Mouse (Mus musculus) cerebellum, adult (tissue): ENCODE data around the gene Cd5.

Source experiments
- ATAC-seq: cut with Nextera tagmentation; 2 replicates; pipeline ENCODE4 v1.9.2; 2017; ENCODE audit warnings: mild to moderate bottlenecking, moderate library complexity, mixed read lengths; ENCODE audit not compliant: insufficient number of reproducible peaks, low FRiP score, low TSS enrichment

Cd5 gene

GRCm38 (mm10) chr19:10759983-10760831, 21.4 kb upstream of the Cd5 start:
- peak; percentile 73; the same call in 1 of the 2 replicates for ATAC-seq

GRCm38 (mm10) chr19:10759525-10759924, 20.7 kb upstream of the Cd5 start:
- no peak for ATAC-seq

GRCm38 (mm10) chr19:10758708-10759107, 19.9 kb upstream of the Cd5 start:
- ATAC-seq: no peak

- ATAC-seq: 0 out of 2 replicates have a peak, but pooled peaks have one; percentile 9
These were observed 18.7 kb upstream of the Cd5 start for GRCm38 (mm10) chr19:10757526-10757925.

DNA sequence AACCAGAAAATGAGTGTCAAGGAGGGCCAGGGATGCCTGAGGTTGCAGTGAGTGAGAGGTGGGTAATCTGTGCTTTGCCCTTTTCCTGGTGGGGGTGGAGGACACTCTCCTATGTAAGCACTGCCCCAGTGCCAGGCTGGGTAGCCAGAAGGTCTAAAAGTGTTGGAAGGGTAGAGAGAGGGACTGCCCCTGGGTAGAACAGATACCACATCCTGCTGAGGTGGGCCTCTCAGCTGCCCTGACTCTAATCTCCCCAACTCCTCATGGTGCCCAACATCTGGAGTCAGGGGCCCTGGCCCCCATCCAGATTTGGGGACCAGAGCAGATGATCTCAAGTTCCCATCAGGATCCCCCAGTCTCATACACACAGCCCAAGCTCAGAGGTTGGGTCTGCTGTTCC, 18.3 kb upstream of the Cd5 start:
- ATAC-seq: no peak

DNA sequence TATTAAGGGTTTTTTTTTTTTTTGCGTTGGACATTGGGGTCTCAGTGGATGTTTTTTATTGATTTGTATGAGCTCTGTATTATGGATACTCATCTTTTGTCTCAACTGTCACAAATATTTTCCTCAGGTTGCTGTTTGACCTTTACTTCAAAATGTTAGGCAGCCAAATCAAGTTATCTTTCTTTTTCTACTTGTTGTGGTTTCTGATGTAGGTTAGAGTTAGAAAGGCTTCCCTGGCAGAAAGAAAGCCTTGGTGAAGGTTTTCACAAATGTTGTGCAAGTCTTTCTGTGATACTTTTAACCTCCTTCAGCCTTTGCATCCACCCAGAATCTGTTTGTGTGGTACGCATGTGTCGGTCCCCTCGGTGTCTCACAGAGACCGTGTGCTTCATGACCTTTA, 13.8 kb upstream of the Cd5 start:
- ATAC-seq: no peak

GRCm38 (mm10) chr19:10752106-10752505, 13.3 kb upstream of the Cd5 start:
- no peak for ATAC-seq

- ATAC-seq: no peak
These were observed 12.8 kb upstream of the Cd5 start for GRCm38 (mm10) chr19:10751607-10752006.

GRCm38 (mm10) chr19:10750161-10750560, 11.4 kb upstream of the Cd5 start:
- no peak for ATAC-seq

GRCm38 (mm10) chr19:10749295-10749694, 10.5 kb upstream of the Cd5 start:
- no peak for ATAC-seq

DNA sequence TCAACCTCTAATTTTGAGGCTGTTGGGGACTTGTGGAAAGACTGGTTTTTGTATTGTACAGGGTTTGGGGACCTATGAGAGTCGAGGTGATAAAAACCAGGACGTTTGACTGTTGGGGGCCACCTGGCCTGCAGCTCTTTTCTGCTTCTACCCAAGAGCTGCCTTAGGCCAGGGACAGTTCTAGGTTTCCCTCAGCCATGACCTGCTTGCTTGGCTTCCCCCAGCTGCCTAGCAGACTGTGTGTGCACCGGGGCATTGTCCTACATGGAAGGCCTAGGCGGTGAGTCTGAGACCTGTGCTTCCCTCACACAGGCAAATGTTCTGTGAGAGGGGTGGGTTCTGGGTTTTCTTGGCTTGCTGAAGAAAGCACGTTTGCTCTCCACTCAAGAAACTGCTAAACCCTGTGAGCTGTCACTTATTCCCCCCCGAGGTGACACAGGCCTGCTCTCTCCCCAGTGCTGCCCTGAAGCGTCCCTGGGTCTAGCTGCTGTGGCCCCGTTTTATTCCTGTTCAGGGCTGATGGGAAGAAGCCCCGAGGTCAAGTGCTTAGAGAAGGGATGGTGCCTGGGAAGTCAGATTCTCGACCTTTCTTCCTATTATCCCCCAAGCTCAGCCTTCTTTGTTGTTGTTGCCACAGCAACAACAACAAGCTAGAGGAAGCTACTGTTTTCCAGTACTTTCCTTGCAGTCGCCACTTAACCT, 9.8 kb upstream of the Cd5 start:
- ATAC-seq: no peak

DNA sequence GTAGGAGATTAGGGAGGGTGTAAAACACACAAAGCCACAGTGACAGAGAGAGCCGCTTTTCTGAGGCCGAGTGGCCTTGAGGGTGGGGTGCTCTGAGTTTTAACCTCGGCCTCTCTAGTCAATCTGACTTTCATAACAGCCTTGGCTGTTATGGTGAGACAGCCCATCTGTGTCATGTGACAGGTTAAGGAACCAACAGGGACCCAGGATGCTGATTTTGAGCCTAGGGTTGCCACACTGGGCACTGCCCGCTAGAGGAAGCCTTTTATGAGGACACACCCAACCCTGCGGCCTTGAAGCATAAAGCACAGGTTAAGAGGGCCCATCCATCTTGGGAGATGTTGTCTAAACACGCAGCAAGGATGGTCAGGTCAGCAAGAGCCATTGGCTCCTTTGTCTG, 8.9 kb upstream of the Cd5 start:
- ATAC-seq: no peak

DNA sequence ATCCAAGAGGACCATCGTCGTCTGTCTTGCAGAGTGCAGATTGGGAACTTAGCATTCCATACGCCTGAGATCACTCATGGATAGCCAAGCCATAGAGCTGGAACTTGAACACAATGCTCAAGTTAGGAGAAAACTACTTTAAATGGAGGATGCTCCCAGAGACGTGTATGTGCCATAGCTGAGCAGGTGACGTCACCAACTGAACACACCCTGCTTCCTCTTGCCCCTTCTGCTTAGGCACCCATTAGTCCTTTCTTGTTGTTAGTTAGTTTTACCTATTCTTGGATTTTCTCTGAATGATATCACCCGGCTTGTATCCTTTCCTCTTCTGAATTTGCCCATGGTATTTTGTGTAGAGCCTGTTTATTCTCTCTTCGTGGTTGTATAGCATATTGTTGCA, 8.4 kb upstream of the Cd5 start:
- no peak for ATAC-seq

DNA sequence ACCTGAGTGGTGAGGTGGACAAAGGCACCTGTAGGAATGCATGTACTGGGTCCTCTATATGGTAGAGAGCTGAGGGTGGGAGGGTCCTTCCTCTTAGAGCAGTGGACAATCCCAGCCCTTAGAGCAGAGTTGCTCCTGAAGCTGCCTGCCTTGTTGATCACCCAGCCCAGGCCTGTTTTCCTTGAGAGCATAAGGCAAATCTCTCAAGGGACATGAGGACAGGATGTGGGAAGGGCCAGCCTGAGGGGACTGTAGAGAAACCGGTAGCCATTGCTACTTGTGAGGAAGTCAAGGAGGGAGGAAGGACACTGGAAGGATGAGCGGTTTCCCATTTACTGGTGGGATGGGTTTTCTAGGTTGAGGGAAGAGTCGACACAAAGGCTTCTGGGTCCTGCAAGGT, 3.8 kb upstream of the Cd5 start:
- no peak for ATAC-seq

DNA sequence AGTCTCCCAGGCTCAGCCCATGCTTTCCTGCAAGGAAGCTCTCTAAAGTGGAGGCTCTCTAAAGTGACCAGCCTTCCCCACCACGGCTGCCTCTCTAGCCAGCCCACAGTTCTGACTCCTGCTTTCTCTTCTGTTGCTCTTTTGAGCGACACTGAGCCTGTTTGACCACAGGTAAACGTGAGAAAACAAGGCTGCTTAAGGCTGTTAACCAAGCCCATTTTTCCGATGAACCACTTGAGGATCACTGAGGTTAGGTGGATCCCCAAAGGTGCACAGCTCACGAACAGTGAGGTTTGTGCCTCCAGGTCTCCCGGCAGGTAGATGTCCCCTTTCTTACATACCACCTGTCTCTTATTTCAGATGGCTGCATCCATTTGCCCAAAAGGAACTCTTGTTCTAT, 3.3 kb upstream of the Cd5 start:
- no peak for ATAC-seq

DNA sequence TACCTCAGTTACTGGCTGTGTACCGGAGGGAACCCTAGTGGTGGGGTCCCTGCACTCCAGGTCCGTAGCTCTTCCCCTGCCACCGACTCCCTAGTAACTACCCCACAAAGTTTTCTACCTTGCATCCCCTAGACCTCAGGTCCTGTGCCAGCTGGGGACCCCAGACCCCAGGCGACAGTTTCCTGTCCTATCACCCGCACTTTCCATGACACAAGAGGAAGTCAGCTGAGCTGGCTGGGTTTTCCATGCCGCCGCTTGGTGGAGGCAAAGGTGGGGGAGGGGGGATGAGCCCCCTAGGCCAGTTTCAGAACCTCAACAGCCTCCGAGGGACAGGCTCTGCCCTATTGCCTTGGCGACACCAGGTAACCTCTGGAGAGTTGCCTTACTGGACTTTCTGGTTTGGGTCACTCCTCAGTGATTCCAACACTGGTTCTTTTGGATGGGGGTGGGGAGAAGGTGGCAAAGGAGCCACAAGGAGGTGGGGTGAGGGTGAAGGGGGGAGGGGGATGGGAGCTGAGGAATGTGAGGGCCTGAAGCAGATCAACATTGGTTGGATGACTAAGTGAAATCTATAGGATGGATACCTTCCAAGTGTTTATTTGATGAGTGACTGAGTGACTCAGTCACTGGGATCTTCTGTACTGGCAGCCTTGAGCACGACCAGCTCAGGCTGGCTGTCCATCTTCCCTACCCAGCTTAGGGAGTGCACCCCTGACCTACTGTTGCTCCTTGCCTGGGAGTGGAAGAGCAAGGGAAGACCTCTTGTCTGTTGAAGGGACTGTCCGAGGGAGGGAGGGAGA, 2.0 kb upstream of the Cd5 start:
- ATAC-seq: no peak

- no peak for ATAC-seq
These were observed 1.1 kb upstream of the Cd5 start for GRCm38 (mm10) chr19:10739916-10740315.

- ATAC-seq: no peak
These were observed 764 bp downstream of the Cd5 start for GRCm38 (mm10) chr19:10738038-10738437.

DNA sequence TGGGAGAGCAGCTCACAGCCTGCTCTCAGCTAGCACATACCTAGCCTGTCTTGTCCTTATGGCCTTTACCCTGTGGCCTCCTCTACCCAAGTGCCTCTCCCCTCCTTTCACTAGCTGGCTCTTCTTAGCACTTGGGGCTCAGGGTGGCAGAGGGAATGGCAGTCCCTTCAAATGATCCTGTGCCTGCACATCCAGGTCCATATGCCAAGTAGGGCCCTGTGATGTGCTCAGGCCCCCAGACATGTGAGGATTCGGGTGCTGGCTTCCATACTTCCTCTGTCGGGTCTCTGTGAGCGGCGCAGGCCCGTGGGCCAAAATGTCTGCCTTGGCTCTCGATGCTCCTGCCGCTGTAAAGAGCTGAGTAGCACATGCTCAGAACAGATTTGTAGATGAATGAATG, 2.9 kb downstream of the Cd5 start:
- ATAC-seq: no peak

DNA sequence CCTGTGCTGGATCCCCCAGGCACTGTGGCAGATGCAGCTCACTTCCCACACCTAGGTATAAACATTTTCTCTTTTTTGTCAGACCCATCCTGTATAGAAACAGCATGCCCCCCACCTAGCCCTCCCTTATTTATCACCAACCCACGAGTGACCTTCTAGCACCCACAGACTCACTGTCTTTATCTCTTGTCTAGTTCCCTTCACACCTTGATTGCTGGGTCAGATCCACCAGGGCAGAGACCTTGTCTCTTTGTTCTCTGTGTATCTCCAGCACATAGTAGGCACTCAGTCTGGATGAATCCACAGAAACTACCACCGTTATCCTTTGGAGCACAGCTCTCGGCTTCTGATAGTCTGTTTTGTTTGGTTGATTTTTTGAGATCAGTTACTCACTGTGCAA, 3.7 kb downstream of the Cd5 start:
- ATAC-seq: no peak

- no peak for ATAC-seq
These were observed 4.2 kb downstream of the Cd5 start for GRCm38 (mm10) chr19:10734554-10734953.
